Mouse (Mus musculus) embryo, embryonic 11.5 days (tissue): Measurements from ENCODE around the gene Eloa.

ENCODE experiments used
- DNase-seq: peaks from one replicate; pipeline ENCODE4 v3.0.0-alpha.2; 2012; ENCODE audit warnings: low read depth, low spot score

Eloa gene

GRCm38 (mm10) chr4:136030968-136031909 lies 9.7 kb upstream of the Eloa start:
- no peak for DNase-seq

DNA sequence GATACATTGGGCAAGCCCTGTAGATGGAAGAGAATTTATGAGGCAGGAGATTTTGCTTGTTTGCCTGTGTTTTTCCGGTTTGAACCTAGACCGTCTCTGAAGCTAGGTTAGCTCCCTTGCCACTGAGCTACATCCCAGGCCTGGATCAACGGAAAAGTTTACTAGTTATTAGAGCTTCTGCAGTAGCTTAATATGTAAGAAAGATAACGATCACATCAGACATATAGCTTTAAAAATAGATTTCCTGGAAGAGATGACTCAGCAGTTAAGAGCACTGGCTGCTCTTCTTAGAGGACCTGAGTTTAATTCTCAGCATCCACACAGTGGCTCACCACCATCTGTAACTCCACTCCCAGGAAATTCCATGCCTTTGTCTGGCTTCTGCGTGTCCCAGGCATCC lies 7.1 kb upstream of the Eloa start:
- no peak for DNase-seq

GRCm38 (mm10) chr4:136028132-136028564 lies 6.6 kb upstream of the Eloa start:
- no peak for DNase-seq

DNA sequence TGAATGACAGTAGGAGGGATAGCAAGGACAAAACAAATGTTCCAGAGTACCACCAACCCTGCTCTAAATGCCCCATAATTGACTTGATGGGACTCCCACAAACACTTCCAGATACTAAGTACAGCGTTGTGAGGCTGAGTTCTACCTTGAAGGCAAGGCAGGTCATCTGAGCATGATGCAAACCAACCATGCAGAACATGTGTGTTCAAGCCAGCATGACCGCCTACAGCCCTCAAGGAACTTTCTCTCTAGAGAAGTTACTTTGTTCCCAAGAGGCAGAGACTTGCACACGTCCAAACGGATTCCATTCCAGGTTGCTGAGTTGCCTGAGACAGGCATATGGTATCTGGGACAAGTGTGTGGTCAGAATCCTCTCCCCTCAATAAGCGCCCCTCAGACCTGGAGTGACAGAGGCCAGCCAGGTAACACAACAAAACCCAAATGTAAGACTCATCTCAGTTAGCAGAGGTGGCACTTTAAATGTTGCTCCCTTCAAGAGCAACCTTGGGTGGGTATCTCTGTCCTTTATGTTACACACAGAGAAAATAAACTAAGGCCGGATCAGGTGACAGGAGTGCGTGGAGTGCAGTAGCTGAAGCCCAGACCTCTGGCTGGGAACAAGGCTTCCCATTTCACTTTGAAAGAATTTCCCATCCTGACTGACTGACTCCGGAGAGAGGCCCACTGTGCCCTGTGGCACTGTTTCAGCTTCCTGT lies 6.0 kb upstream of the Eloa start:
- no peak for DNase-seq

DNA sequence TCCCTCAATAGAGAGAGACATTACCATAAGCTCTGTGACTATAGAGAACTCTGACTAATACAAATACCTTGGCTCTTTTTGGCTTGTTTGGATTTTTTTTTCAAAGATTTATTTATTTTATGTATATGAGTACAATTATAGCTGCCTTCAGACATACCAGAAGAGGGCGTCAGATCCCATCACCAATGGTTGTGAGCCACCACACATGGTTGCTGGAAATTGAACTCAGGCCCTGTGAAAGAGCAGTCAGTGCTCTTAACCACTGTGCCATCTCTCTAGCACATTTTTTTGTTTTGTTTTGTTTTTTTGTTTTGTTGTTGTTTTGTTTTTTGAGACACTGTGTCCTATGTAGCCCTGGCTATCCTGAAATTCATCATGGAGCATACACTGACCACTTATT lies 3.8 kb upstream of the Eloa start:
- DNase-seq: no peak

DNA sequence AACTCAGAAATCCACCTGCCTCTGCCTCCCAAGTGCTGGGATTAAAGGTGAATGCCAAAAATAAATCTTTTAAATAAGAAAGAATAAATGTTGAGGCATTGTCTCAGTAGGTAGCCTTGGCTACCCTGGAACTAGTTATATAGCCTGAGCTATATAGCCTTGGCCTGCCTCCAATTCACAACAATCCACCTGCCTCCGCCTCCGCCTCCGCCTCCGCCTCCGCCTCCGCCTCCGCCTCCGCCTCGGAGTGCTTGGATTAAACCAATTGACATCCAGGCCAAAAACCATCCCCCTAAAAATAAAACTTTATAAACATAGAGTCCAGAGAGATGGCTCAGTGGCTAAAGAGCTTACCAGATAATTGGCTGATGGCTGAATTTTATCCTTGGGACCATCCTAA lies 1.4 kb upstream of the Eloa start:
- DNase-seq: no peak

DNA sequence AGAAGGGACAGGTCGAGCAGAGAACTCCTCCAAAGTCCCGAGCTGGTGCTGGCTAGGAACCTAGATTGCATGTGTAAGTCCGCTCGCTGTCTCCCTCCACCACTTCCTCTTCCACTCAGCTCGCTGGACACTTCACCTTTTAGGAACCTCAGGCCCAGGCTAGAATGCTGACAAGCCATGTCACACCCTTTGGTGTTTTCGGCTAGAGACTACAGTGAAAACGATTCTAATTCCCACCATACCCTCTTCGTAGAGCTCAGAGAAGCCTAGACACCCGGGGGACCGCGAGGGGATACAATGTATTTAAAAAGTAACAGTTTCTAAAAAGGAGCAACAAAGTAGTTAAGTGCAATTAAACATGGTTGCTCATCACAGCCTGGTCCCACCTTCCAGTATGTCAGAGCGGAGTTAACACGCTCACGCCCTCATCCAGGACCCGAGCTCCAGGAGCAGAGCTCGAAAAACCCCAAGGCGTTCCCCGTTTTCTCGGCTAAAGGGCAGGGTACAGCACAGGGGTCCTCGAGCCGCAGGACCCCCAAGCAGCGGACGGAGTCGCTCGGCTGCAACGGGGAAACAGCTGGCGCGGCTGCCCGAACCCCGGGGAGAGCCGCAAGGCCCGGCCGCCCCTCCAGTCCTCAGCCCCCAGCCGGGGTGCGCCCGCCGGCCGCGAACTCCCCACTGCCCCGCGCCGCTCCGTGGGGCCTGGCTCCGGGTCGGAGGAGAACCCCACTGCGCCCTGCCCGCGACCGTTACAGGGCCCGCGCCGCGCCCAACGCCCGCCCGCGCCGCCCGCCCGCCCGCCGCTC lies 617 bp downstream of the Eloa start:
- DNase-seq: no peak

DNA sequence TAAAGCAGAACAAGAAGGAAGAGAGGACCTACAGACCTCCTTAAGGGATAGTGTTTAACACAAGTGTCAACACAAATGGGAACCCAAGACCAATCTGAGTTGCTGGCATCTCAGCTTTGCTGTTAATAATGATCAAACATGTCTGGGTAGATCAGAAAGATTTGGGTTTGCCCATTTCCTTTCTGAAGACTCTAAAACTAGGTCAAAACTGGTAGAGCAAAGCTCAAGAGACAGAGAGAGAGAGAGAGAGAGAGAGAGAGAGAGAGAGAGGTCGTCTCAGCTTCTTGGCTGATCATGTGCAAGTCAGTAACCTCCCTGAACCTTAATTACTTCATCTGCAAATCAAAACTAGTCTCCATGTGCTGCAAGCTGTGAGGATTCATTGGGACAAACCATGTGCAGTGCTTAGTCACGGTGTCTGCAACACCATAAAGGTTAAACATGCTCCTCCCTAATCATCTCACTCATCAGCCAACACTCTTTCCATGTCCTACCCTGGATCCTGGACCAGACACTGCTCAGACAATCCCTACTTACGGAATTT lies 5.4 kb downstream of the Eloa start:
- no peak for DNase-seq

- no peak for DNase-seq
Measured at GRCm38 (mm10) chr4:136010586-136010985, 11.0 kb downstream of the Eloa start.

GRCm38 (mm10) chr4:136008782-136009447 lies 12.6 kb downstream of the Eloa start:
- DNase-seq: no peak

DNA sequence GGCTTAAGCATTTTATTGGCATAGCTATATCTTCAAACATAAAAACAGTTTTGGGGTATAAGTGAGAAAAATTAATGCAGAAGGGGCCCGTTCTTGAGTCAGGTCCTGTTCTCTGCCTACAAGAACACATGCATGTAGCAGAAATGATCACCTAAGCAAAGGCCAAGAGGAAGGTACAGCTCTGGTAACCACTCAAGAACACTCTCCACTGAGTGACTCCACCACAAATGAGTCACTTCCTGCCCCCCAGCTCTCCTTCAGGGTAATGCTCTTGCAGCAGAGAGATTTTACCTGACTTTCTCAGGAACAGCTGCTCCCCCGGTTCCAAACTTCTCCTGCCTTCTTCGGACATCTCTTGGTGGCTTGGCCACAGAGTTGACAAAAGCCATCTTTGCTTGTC lies 14.7 kb downstream of the Eloa start:
- no peak for DNase-seq

GRCm38 (mm10) chr4:136004921-136005320 lies 16.6 kb downstream of the Eloa start:
- no peak for DNase-seq

DNA sequence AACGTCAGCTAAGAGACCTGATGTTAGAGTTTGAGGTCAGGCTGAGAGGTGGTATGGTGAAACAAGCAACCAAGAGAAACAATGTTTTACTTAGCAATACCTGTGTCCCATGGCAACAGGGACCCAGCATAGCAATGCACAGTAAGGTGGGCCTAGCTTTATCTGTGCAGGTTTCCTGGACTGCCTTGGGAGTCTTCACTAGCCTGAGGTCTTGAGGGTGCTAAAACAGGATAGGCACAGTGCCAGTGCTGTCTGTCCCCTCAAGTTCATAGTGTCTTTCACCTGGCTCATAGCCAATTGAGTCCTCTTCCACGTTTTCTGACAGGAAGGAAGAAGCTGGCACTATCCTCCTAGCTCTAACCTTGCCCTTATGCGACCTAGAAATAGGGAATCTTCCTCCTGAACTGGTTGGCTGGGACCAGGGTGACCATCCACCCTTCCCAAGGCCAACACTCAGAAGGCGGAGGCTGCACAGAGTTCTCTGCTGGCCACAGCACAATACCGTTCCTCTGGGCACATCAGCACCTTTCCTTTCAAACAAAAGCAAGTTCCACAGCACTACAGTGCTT lies 17.4 kb downstream of the Eloa start:
- DNase-seq: no peak

- no peak for DNase-seq
Measured at GRCm38 (mm10) chr4:135995118-135995517, 26.4 kb downstream of the Eloa start.

DNA sequence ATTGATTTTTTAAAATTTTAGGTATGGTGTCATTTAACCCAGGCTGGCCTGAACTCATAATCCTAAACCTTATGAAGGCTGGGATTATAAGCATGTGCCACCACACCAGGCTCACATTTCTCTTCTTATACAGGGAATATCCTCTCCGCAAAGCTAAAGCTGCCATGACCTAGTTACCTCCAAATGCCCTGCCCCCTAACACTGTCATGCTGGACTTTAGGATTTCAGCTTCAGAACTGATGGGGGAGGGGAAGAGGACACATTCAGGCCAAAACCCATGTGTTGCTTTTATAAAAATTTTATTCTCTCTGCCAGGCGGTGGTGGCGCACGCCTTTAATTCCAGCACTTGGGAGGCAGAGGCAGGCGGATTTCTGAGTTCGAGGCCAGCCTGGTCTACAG lies 27.6 kb downstream of the Eloa start:
- DNase-seq: no peak

GRCm38 (mm10) chr4:135987714-135988113 lies 33.8 kb downstream of the Eloa start:
- no peak for DNase-seq

DNA sequence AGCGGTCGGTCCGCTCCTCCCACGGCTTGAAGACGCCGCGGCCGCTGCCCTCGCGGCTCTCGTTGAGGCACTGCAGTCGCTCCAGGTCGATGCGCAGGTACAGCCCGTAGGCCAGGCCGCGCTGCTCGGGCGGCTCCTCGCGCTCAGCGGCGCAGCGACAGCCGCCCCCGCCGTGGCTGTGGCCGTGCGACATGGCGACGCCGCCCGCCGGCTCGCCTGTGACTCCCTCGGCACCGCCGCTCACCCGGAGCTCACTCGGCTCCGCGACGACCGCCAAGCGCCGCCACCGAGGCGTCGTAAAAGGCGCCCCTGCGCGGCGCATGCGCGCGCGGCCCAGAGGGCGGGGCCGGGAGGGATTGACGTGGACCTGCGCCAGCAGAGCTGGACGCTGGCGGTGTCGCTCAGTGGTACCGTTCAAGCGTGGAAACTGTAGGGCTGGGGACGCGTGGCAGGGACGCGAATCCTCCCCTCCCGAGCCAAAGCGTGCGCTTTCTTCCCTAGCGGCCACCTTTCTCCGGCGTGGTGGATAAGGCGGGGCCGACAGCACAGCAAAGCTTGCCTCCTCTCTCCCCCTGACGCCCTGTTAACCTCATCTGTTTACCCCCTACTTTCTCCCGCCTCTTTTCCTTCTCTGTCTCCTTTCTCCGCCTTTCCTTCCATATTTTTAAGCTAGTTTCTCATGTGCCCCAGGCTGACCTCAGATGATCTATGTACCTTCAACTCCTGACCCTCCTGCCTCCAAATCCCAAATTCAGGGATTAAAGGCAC lies 34.4 kb downstream of the Eloa start, which contains the start of gene Pithd1:
Gene Pithd1, minus strand, starts transcription at position 322 of the 768 bp plus-strand sequence.
- peak; percentile 91 for DNase-seq

DNA sequence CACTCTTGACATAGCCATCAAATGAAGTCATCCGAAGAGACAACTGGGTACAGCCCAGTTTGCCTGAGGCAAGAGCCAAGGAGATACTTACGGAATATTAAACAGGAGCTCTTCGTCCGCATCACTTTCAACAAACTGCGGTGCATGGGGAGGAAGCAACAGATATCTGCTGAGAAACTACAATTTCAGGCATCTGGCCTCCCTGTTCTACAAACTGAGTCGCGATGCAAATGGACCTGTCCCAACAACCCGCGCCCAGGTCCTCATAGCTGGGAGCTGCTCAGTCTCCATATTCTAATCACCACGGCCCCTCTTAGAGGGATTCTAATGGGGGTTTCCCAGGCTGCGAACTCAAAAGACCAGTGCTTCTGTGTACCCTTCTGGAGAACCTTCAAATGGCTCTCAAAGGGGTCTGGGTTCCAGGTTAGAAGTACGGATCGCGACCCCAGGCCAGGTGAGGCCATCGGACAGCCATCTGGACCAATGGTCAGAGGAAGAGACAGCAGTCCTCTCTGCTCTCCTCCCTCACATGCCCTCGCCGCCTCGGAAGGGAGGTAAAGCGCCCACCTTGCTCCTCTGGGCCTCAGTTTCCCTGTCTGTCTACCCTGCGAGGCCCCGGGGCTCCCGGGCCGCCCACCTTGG lies 35.1 kb downstream of the Eloa start:
- DNase-seq: no peak

DNA sequence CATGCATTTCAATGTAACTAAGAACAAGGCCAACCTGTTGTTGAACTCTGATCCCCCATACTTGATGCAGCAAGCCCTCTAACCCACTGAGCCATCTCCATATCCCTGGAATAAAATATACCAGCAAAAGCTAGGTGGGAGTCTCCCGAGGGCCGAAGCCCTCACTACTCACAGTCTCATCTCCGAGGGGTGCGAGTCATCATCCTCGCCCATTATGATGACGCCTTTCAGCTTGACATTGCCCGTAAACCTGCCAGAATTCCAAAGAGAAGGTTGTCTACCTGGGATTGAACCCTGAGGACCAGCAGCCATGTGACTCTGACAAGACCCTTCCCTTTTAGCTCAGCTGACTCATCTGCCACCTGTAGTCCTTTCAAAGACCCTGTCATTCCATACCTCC lies 35.8 kb downstream of the Eloa start:
- DNase-seq: no peak
